Mouse (Mus musculus): ENCODE measurements around the gene Stat2. TPM values are rescaled to one million over a fixed set of nuclear protein-coding genes. Genes with fewer than 3 reads are reported as not detected.

The Stat2 gene
- polyA plus RNA-seq, 1 experiment from 2014 or later = 10.0 TPM

GRCm38 (mm10) chr10:128336195-128336594 is 65.8 kb downstream of the Stat2 start:
- H3K36me3 ChIP-seq (ENCODE audit: control insufficient read depth, insufficient read depth, low read length) = peaks cover 10% of the 10 kb centered on the region; the same call in 1 of the 2 replicates
- no peak for ATAC-seq (ENCODE audit: insufficient number of reproducible peaks, insufficient read depth, low FRiP score, low read depth)
- H3K4me1 ChIP-seq (ENCODE audit: control insufficient read depth in 2 of 2, insufficient read depth in 2 of 2, low read length in 2 of 2) = peaks cover 8 to 29% of the 10 kb centered on the region in 2 experiments
- peak overlapping the region; percentile 41 to 96; a peak in 1 of 4 replicates for H3K27ac ChIP-seq (replicated peaks in 1 of 2; ENCODE audit: control insufficient read depth in 1 of 2, insufficient read depth in 1 of 2, low read depth in 2 of 2, low read length in 2 of 2)
- H3K9ac ChIP-seq (ENCODE audit: low read length) = no peak overlapping the region
- no peak overlapping the region for H3K4me3 ChIP-seq (ENCODE audit: control insufficient read depth in 1 of 2, insufficient read depth in 1 of 2, low read depth in 1 of 2, low read length in 2 of 2)
- H3K27me3 ChIP-seq (ENCODE audit: control insufficient read depth, insufficient read depth, low read length) = no peaks in the 10 kb centered on the region
- WGBS = 83% methylated on average over 3 of the region's 3 CpGs
- H3K4me2 ChIP-seq (ENCODE audit: low read length) = no peak overlapping the region
- H3K9me3 ChIP-seq (ENCODE audit: control insufficient read depth, low read length) = no peaks in the 10 kb centered on the region

- Histone ChIP-seq H3K27ac (replicated peaks in 1 of 2; ENCODE audit: control insufficient read depth in 1 of 2, insufficient read depth in 1 of 2, low read depth in 2 of 2, low read length in 2 of 2) (peak overlapping the region; percentile 96 to 99), H3K4me1 (ENCODE audit: control insufficient read depth in 2 of 2, insufficient read depth in 2 of 2, low read length in 2 of 2) (peaks cover 8 to 33% of the 10 kb centered on the region in 2 experiments), H3K9ac (ENCODE audit: low read length) (peak overlapping the region; percentile 71), H3K4me2 (ENCODE audit: low read length) (peak overlapping the region; percentile 78), H3K4me3 (ENCODE audit: control insufficient read depth in 1 of 2, insufficient read depth in 1 of 2, low read depth in 1 of 2, low read length in 2 of 2) (peak overlapping the region in 1 of 2 experiments; percentile 86; a peak in 2 of 4 replicates), H3K36me3 (ENCODE audit: control insufficient read depth, insufficient read depth, low read length) (peaks cover 10% of the 10 kb centered on the region; the same call in 1 of the 2 replicates), H3K9me3 (ENCODE audit: control insufficient read depth, low read length) (no peaks in the 10 kb centered on the region), H3K27me3 (ENCODE audit: control insufficient read depth, insufficient read depth, low read length) (no peaks in the 10 kb centered on the region)
- ATAC-seq (ENCODE audit: insufficient number of reproducible peaks, insufficient read depth, low FRiP score, low read depth) = no peak
- WGBS = 72% methylated on average over 3 of the region's 3 CpGs
Measured at GRCm38 (mm10) chr10:128336597-128336996, 66.2 kb downstream of the Stat2 start.

GRCm38 (mm10) chr10:128337306-128338181 is 67.2 kb downstream of the Stat2 start, which contains the start of gene Cs:
Cs (plus strand) TSS chr10:128337734.
- Histone ChIP-seq H3K27ac (replicated peaks in 1 of 2; ENCODE audit: control insufficient read depth in 1 of 2, insufficient read depth in 1 of 2, low read depth in 2 of 2, low read length in 2 of 2) (peak within 1 kb of the TSS; percentile 96 to 99), H3K9me3 (ENCODE audit: control insufficient read depth, low read length) (no peaks in the 10 kb centered on the region), H3K4me3 (ENCODE audit: control insufficient read depth in 1 of 2, insufficient read depth in 1 of 2, low read depth in 1 of 2, low read length in 2 of 2) (peak within 1 kb of the TSS; percentile 71 to 86), H3K9ac (ENCODE audit: low read length) (peak within 1 kb of the TSS; percentile 84), H3K4me2 (ENCODE audit: low read length) (peak within 1 kb of the TSS; percentile 82), H3K27me3 (ENCODE audit: control insufficient read depth, insufficient read depth, low read length) (no peaks in the 10 kb centered on the region), H3K36me3 (ENCODE audit: control insufficient read depth, insufficient read depth, low read length) (peaks cover 10% of the 10 kb centered on the region; the same call in 1 of the 2 replicates), H3K4me1 (ENCODE audit: control insufficient read depth in 2 of 2, insufficient read depth in 2 of 2, low read length in 2 of 2) (peaks cover 8 to 40% of the 10 kb centered on the region in 2 experiments)
- 2% methylated on average over 61 of the region's 61 CpGs for WGBS
- ATAC-seq (ENCODE audit: insufficient number of reproducible peaks, insufficient read depth, low FRiP score, low read depth) = peak; percentile 97

GRCm38 (mm10) chr10:128338415-128338814 is 68.1 kb downstream of the Stat2 start:
- Histone ChIP-seq H3K4me2 (ENCODE audit: low read length) (peak overlapping the region; percentile 82), H3K4me3 (ENCODE audit: control insufficient read depth in 1 of 2, insufficient read depth in 1 of 2, low read depth in 1 of 2, low read length in 2 of 2) (peak overlapping the region; percentile 66 to 86), H3K36me3 (ENCODE audit: control insufficient read depth, insufficient read depth, low read length) (peaks cover 10% of the 10 kb centered on the region; the same call in 1 of the 2 replicates), H3K27ac (replicated peaks in 1 of 2; ENCODE audit: control insufficient read depth in 1 of 2, insufficient read depth in 1 of 2, low read depth in 2 of 2, low read length in 2 of 2) (peak overlapping the region; percentile 89 to 96), H3K9ac (ENCODE audit: low read length) (peak overlapping the region; percentile 84), H3K9me3 (ENCODE audit: control insufficient read depth, low read length) (no peaks in the 10 kb centered on the region), H3K27me3 (ENCODE audit: control insufficient read depth, insufficient read depth, low read length) (no peaks in the 10 kb centered on the region), H3K4me1 (ENCODE audit: control insufficient read depth in 2 of 2, insufficient read depth in 2 of 2, low read length in 2 of 2) (peaks cover 8 to 43% of the 10 kb centered on the region in 2 experiments)
- no peak for ATAC-seq (ENCODE audit: insufficient number of reproducible peaks, insufficient read depth, low FRiP score, low read depth)
- 12% methylated on average over 5 of the region's 5 CpGs for WGBS

- H3K4me2 ChIP-seq (ENCODE audit: low read length) = peak overlapping the region; percentile 82
- H3K27ac ChIP-seq (replicated peaks in 1 of 2; ENCODE audit: control insufficient read depth in 1 of 2, insufficient read depth in 1 of 2, low read depth in 2 of 2, low read length in 2 of 2) = peak overlapping the region; percentile 36 to 96; a peak in 3 of 4 replicates
- peak overlapping the region; percentile 84 for H3K9ac ChIP-seq (ENCODE audit: low read length)
- peaks cover 8 to 47% of the 10 kb centered on the region in 2 experiments for H3K4me1 ChIP-seq (ENCODE audit: control insufficient read depth in 2 of 2, insufficient read depth in 2 of 2, low read length in 2 of 2)
- H3K9me3 ChIP-seq (ENCODE audit: control insufficient read depth, low read length) = no peaks in the 10 kb centered on the region
- peak overlapping the region in 1 of 2 experiments; percentile 86; a peak in 3 of 4 replicates for H3K4me3 ChIP-seq (ENCODE audit: control insufficient read depth in 1 of 2, insufficient read depth in 1 of 2, low read depth in 1 of 2, low read length in 2 of 2)
- 17% methylated on average over 2 of the region's 2 CpGs for WGBS
- no peaks in the 10 kb centered on the region for H3K27me3 ChIP-seq (ENCODE audit: control insufficient read depth, insufficient read depth, low read length)
- H3K36me3 ChIP-seq (ENCODE audit: control insufficient read depth, insufficient read depth, low read length) = peaks cover 10% of the 10 kb centered on the region; the same call in 1 of the 2 replicates
- no peak for ATAC-seq (ENCODE audit: insufficient number of reproducible peaks, insufficient read depth, low FRiP score, low read depth)
Measured at GRCm38 (mm10) chr10:128338948-128339347, 68.6 kb downstream of the Stat2 start.

GRCm38 (mm10) chr10:128340257-128340656 is 69.9 kb downstream of the Stat2 start:
- Histone ChIP-seq H3K4me2 (ENCODE audit: low read length) (no peak overlapping the region), H3K27ac (replicated peaks in 1 of 2; ENCODE audit: control insufficient read depth in 1 of 2, insufficient read depth in 1 of 2, low read depth in 2 of 2, low read length in 2 of 2) (no peak overlapping the region), H3K9ac (ENCODE audit: low read length) (no peak overlapping the region), H3K4me3 (ENCODE audit: control insufficient read depth in 1 of 2, insufficient read depth in 1 of 2, low read depth in 1 of 2, low read length in 2 of 2) (no peak overlapping the region), H3K36me3 (ENCODE audit: control insufficient read depth, insufficient read depth, low read length) (peaks cover 10% of the 10 kb centered on the region; the same call in 1 of the 2 replicates), H3K9me3 (ENCODE audit: control insufficient read depth, low read length) (no peaks in the 10 kb centered on the region), H3K4me1 (ENCODE audit: control insufficient read depth in 2 of 2, insufficient read depth in 2 of 2, low read length in 2 of 2) (peaks cover 13 to 60% of the 10 kb centered on the region in 2 experiments), H3K27me3 (ENCODE audit: control insufficient read depth, insufficient read depth, low read length) (no peaks in the 10 kb centered on the region)
- WGBS = 44% methylated on average over 2 of the region's 2 CpGs
- no peak for ATAC-seq (ENCODE audit: insufficient number of reproducible peaks, insufficient read depth, low FRiP score, low read depth)

Measured in heart, embryonic 14.5 days (tissue).